Mouse (Mus musculus) T-helper 2 cell (primary cell): ENCODE results near the gene Rimkla.

Experiments
- in situ Hi-C: fragments of 300-600 bp; cut with MboI, MseI; formaldehyde crosslinking; loops from one replicate; pipeline ENCODE4 v1.15.1; 2025; ENCODE audit warnings: high pct_unique_total_duplicates

The Rimkla gene

DNA sequence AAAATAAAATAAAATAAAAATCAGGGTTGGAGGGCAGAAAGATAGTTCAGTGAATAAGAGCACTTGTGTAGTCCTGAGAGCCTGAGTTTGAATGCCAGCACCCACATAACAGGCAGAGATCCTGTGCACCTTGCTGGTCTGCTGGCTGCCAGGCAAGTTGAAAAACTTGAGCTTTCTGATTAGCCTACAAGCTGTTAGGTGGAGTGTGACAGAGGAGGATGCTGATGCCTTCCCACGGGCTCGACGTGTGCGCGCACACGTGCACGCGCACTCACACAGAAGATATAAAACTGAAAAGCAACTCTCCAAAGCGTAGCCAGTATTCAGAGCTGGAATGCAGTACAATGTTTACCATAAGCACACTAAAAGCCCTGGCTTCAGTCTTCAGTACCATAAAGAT is 19.9 kb downstream of the Rimkla start:
- in situ Hi-C loops, result no loop called here

DNA sequence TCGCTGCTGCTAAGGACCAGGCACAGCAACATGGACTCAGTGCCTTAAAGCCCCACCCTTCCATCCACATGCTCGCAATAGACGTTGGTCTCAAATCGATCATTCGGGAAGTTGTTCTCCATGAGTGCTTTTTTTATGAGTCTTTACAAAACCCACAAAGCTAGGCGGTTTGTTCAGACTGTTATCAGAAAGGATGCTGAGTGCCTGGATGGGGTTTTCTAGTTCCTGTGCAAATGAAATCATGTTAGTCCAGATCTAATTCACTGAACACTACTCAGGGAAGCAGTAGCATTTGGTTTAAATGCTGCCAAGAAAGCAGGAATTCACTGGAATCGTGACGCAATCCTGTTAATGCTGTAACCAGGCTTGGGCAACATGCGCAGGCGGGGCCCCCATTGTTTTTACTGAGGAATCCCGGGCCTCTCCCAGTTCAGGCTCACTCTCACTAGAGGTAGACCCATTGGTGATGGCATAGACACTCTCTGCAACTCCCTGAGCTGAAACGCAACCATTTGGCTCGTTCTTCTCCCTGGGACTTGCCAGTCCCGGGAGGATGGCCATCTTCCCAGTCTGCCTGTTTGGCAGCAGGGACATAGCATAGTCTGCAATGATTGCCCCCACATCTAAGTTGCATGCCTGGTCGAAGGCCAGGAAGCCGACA is 24.6 kb downstream of the Rimkla start:
- in situ Hi-C loops, result no loop called here

- in situ Hi-C loops, result no loop called here
These were observed 26.6 kb downstream of the Rimkla start for GRCm38 (mm10) chr4:119465841-119466240.

GRCm38 (mm10) chr4:119463756-119464419 is 28.5 kb downstream of the Rimkla start:
- in situ Hi-C loops, result no loop called here

- in situ Hi-C loops, result no loop called here
These were observed 29.3 kb downstream of the Rimkla start for GRCm38 (mm10) chr4:119462858-119463755.

- in situ Hi-C loops, result no loop called here
These were observed 30.0 kb downstream of the Rimkla start for GRCm38 (mm10) chr4:119462457-119462856.

- in situ Hi-C loops, result no loop called here
These were observed 31.7 kb downstream of the Rimkla start for GRCm38 (mm10) chr4:119460728-119461141.

DNA sequence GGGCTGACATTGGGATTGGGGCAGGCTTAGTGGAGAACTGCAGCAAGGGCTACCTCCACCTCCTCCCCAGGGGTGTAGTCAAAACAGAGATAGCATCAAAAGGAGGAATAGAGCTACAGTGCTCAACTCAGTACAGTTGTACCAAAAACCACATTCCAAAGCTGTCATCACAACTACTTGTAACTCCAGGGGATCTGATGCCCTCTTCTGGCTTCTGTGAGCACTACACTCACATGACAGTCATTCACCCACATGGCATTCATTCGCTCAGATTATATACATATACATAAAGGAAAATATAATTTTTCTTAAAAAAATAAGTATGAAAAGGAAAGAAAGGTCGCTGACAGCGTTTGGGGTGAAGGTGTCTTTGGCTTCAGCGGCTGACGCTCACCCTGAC is 32.1 kb downstream of the Rimkla start:
- in situ Hi-C loops, result no loop called here

DNA sequence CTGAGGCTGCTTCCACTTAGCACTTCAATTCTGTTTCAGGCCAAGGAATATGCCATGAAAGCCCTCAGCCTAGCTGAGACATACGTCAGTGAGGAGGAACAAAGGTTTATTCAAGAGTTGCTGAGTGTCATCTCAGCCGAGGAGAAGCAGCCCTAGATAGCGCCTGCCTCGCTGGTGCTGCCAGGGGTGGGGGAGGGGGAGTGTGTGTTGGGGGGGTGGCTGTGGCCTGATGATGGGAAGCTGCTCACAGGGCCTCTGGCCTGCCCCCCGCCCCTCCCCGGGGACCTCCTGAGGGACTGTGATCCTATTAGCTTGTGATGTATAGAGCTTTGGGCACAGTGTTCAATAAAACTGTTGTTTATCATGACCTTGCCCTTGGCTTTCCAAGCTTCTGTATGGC is 38.9 kb downstream of the Rimkla start:
- in situ Hi-C loops, result no loop called here

DNA sequence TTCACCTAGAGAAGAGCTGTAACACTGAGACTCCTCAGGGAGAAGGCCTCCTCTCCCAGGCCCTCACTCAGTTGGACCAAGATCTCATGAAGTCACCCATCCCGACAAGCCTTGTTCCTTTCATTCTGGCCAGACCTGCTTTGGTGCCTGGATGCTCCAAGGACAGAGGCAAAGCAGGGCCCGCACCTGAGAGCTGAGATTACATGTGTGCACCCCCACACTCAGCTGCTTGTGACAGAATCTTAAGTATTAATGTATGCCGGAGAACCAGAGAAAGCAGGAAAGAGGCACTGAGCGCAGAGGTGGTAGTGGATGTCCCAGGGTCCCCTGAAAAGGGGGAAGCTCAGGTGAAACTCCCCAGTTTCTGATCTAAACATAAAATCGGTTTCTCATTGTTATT is 39.3 kb downstream of the Rimkla start:
- in situ Hi-C loops, result no loop called here

- in situ Hi-C loops, result no loop called here
These were observed 42.0 kb downstream of the Rimkla start for GRCm38 (mm10) chr4:119450436-119450835.

GRCm38 (mm10) chr4:119447786-119448185 is 44.6 kb downstream of the Rimkla start:
- in situ Hi-C loops, result no loop called here

GRCm38 (mm10) chr4:119447261-119447660 is 45.2 kb downstream of the Rimkla start:
- in situ Hi-C loops, result no loop called here

DNA sequence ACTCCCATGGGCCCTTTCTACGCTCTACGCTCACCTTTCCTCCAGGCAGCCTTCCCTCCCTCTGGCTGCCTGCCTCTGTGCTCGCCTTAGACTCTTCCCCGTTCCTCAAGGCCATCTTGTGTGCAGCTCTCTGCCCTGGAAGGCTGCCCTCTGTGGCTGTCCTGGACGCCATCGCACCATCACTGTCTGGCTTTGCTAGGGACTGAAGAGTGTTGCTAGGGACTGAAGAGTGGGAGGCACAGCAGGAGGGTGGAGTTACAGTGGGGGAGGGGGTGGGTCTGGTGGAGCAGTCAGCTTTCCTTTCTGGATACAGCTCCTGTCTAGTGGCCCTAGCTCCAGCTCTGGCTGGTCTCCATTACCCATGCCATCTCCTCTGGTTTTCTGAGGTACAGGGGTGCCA is 49.9 kb downstream of the Rimkla start:
- in situ Hi-C loops, result no loop called here

- in situ Hi-C loops, result no loop called here
These were observed 50.6 kb downstream of the Rimkla start for GRCm38 (mm10) chr4:119441836-119442235.

GRCm38 (mm10) chr4:119437936-119438335 is 54.5 kb downstream of the Rimkla start:
- in situ Hi-C loops, result no loop called here

GRCm38 (mm10) chr4:119430678-119431077 is 61.8 kb downstream of the Rimkla start:
- in situ Hi-C loops, result no loop called here

DNA sequence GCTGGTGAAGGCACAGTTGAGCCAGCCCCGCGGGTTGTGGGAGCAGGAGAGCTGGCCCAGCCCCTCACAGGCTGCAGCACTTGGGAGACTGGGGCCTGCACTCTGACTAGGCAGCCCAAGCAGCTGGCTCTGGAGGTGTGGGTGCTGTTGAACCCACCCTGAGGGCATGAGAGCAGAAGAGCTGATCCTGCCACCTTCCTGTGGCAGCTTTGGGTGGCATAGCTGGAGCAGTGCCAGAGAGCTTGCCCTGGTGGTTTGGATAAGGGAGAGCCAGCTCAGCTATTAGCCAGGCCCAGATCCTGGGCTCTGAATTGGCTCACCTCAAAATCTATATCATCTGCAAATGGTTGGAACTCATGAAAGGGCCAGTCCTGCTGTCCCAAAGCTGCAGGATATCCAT is 64.7 kb downstream of the Rimkla start:
- in situ Hi-C loops, result no loop called here

DNA sequence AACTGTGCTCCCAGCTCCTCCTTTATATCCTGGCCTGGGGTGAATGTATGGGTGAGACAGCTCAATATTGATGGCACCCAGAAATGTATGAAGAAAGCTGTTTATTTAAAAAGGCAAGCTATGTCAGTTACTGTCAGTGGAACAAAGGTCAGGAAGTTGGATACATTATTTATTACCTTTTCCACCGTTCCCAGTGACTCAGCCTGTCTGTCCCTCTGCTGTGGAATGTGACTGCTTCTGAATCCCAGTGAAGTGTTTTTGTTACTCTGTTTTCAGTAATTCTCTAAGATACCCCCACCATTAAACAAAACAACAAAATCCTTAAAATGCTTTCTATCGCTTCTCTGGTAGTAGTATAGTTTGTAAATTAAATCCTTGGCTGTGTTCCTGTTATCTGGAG is 66.8 kb downstream of the Rimkla start:
- in situ Hi-C loops, result no loop called here

- in situ Hi-C loops, result no loop called here
These were observed 67.4 kb downstream of the Rimkla start for GRCm38 (mm10) chr4:119425077-119425476.

GRCm38 (mm10) chr4:119422294-119422964 is 70.0 kb downstream of the Rimkla start, which contains the start of the genes Ppcs and Zmynd12:
Ppcs (minus strand) TSS chr4:119422420.
Zmynd12 (plus strand) TSS chr4:119422814.
- in situ Hi-C loops, result no loop called here

DNA sequence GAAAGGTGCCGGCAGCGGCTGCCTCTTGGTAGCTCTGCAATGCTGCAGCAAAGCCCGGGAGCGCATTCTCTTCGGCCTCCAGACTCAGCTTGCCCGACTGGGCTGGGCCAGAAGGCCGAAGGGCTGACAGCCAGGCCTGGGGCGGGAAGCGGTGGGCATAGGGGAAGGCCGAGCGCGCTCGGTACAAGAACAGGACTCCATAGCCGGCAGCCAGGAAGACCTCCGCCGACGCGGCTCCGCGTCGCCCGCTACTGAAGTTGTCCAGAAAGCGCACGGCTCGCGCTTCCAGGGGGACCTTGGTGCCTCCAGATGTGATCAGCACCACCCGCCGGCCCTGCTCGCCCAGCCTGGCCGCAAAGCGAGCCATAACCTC is 70.5 kb downstream of the Rimkla start:
- in situ Hi-C loops, result no loop called here
